Comparison of ENCODE assay signal across 27 mouse cellular contexts in genomic region chr5:112619344-112619743, GRCm38 (mm10). TPM values are rescaled to one million over a fixed set of nuclear protein-coding genes. Genes with fewer than 3 reads are reported as not detected.
"Had no signal": no experiment of that assay in that cellular context is flagged by ENCODE, and none has a peak within 500 bp of the region (broad histone marks: within the 10 kb centered on the region; RNA-seq: fewer than 3 reads in every experiment).

No protein-coding gene starts in this region.

- H3K4me1 ChIP-seq: heart, embryonic 12.5 days; liver, embryonic 13.5 days; liver, embryonic 15.5 days had no signal

- H3K36me3 ChIP-seq: heart, embryonic 10.5 days; heart, embryonic 12.5 days; hindbrain, embryonic 10.5 days; hindbrain, embryonic 12.5 days; limb, embryonic 10.5 days; limb, embryonic 12.5 days; liver, embryonic 13.5 days; liver, embryonic 15.5 days had no signal

- DNase-seq: gastrocnemius, adult 2 months; gastrocnemius, postnatal 10 days; gastrocnemius, postnatal 25 days; heart, adult 18-20 months; heart, postnatal 10 days; heart, postnatal 4 days; kidney, adult 18-20 months; kidney, adult 8-10 months; kidney, postnatal 10 days; kidney, postnatal 25 days; kidney, postnatal 4 days; liver; liver, embryonic 13.5 days had no signal

- H3K9me3 ChIP-seq: heart, embryonic 10.5 days; heart, embryonic 12.5 days; hindbrain, embryonic 10.5 days; hindbrain, embryonic 12.5 days; limb, embryonic 10.5 days; limb, embryonic 12.5 days; liver, embryonic 13.5 days; liver, embryonic 15.5 days had no signal

- H3K4me2 ChIP-seq: heart, embryonic 12.5 days; hindbrain, embryonic 12.5 days; hindbrain, embryonic 14.5 days; limb, embryonic 12.5 days; liver, embryonic 11.5 days; liver, embryonic 13.5 days; liver, embryonic 15.5 days had no signal

- H3K27me3 ChIP-seq: hindbrain, embryonic 12.5 days; liver, embryonic 13.5 days; liver, embryonic 15.5 days had no signal

- H3K27ac ChIP-seq: gastrocnemius, adult 2 months; heart, embryonic 10.5 days; hindbrain, embryonic 10.5 days; hindbrain, embryonic 12.5 days; hindbrain, embryonic 14.5 days; layer of hippocampus, adult 2 months; limb, embryonic 10.5 days; limb, embryonic 12.5 days; liver, embryonic 13.5 days; liver, embryonic 15.5 days had no signal

- H3K9ac ChIP-seq: heart, embryonic 12.5 days; hindbrain, embryonic 12.5 days; hindbrain, embryonic 14.5 days; limb, embryonic 12.5 days; liver, embryonic 13.5 days; liver, embryonic 15.5 days had no signal

- ATAC-seq: hindbrain, embryonic 16.5 days; inflammation-experienced regulatory T-cells, adult 6 months; intestine, embryonic 16.5 days had no signal

- H3K4me3 ChIP-seq: gastrocnemius, adult 2 months; heart, embryonic 10.5 days; heart, embryonic 12.5 days; hindbrain, embryonic 10.5 days; hindbrain, embryonic 12.5 days; layer of hippocampus, adult 2 months; limb, embryonic 10.5 days; limb, embryonic 12.5 days; liver, embryonic 13.5 days; liver, embryonic 15.5 days had no signal

RNA-seq across cellular contexts. Expression of gene Sez6l, which starts 42.4 kb away (rescaled TPM):
- total RNA-seq: gastrocnemius, adult 2 months; gastrocnemius, postnatal 25 days; granulocyte monocyte progenitor cell, adult 5-6 weeks had no signal
